Mouse (Mus musculus): ENCODE data around the gene Dnal1. TPM values are rescaled to one million over a fixed set of nuclear protein-coding genes. Genes with fewer than 3 reads are reported as not detected.

Dnal1 gene
- total and polyA plus RNA-seq, 3 experiments, result 0.14 to 1.1 (median 0.49) TPM

- Histone ChIP-seq H3K9me3 (replicated peaks) (no peaks in the 10 kb centered on the region), H3K36me3 (replicated peaks) (peaks cover 85% of the 10 kb centered on the region), H3K4me3 (ENCODE audit: low read depth, low read length) (peak overlapping the region; percentile 70), H3K4me1 (ENCODE audit: insufficient read depth, low read depth, low read length) (peaks cover 97% of the 10 kb centered on the region), H3K27me3 (ENCODE audit: insufficient read depth, low read length) (no peaks in the 10 kb centered on the region)
- TF ChIP-seq GATA2 (IDR thresholded peaks at IDR 0.05; ENCODE audit: borderline replicate concordance, low read depth, low read length), result no peak
- TF ChIP-seq CTCF (IDR thresholded peaks at IDR 0.05; ENCODE audit: low read depth, low read length), result no peak
- TF ChIP-seq GATA1 (IDR thresholded peaks at IDR 0.05; ENCODE audit: borderline replicate concordance, low read length), result no peak
- TF ChIP-seq POLR2AphosphoS5 (IDR thresholded peaks at IDR 0.05; ENCODE audit: insufficient replicate concordance, low read depth, low read length), result no peak
- TF ChIP-seq TAL1 (conservative IDR thresholded peaks at IDR 0.05; ENCODE audit: low read depth, low read length), result peak; percentile 74; the same call in 1 of the 2 replicates
- DNase-seq (ENCODE audit: low spot score) (peak; percentile 97), ATAC-seq (ENCODE audit: extremely low read depth, insufficient number of reproducible peaks, low FRiP score, poor library complexity, severe bottlenecking) (peak; percentile 72)
Observed at GRCm38 (mm10) chr12:84175659-84176061, 61.5 kb downstream of the Dnal1 start.

DNA sequence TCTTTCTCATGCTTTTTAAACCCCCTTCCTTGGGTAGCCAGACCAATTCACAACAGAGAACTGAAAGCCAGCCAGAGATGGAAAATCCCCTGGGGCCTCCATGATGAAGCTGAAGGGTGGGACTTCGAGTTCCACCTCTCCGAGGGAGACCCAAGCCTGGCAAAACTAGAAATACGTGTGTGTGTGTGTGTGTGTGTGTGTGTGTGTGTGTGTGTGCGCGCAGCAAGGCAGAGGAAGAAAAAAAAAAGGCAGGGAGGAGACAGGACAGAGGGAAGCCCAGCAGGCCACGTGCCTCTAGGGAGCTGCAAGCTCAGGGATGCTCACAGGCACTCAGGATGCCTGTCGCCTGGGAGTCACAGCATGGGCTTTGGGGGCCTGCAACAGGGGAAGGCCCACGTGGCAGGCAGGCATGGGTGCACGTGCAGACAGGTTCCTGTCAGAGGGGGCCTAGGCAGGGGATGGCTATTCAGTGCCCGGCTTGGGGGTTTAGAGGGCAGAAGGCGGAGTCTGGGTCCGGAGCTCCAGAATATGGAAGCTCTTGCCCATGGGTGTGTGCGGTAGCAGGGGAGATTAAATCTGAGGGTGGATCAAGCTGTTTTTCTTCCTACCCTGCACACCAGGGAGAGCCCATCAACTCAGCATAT, 62.1 kb downstream of the Dnal1 start:
- Histone ChIP-seq H3K27me3 (ENCODE audit: insufficient read depth, low read length) (no peaks in the 10 kb centered on the region), H3K4me1 (ENCODE audit: insufficient read depth, low read depth, low read length) (peaks cover 98% of the 10 kb centered on the region), H3K4me3 (ENCODE audit: low read depth, low read length) (peak overlapping the region; percentile 70), H3K9me3 (replicated peaks) (no peaks in the 10 kb centered on the region), H3K36me3 (replicated peaks) (peaks cover 85% of the 10 kb centered on the region)
- TF ChIP-seq TAL1 (conservative IDR thresholded peaks at IDR 0.05; ENCODE audit: low read depth, low read length), result no peak
- TF ChIP-seq GATA2 (IDR thresholded peaks at IDR 0.05; ENCODE audit: borderline replicate concordance, low read depth, low read length), result no peak
- TF ChIP-seq CTCF (IDR thresholded peaks at IDR 0.05; ENCODE audit: low read depth, low read length), result no peak
- no peak for TF ChIP-seq POLR2AphosphoS5 (IDR thresholded peaks at IDR 0.05; ENCODE audit: insufficient replicate concordance, low read depth, low read length)
- TF ChIP-seq GATA1 (IDR thresholded peaks at IDR 0.05; ENCODE audit: borderline replicate concordance, low read length), result no peak
- ATAC-seq (ENCODE audit: extremely low read depth, insufficient number of reproducible peaks, low FRiP score, poor library complexity, severe bottlenecking) (no peak; the same call in 1 of the 2 replicates), DNase-seq (ENCODE audit: low spot score) (no peak)

DNA sequence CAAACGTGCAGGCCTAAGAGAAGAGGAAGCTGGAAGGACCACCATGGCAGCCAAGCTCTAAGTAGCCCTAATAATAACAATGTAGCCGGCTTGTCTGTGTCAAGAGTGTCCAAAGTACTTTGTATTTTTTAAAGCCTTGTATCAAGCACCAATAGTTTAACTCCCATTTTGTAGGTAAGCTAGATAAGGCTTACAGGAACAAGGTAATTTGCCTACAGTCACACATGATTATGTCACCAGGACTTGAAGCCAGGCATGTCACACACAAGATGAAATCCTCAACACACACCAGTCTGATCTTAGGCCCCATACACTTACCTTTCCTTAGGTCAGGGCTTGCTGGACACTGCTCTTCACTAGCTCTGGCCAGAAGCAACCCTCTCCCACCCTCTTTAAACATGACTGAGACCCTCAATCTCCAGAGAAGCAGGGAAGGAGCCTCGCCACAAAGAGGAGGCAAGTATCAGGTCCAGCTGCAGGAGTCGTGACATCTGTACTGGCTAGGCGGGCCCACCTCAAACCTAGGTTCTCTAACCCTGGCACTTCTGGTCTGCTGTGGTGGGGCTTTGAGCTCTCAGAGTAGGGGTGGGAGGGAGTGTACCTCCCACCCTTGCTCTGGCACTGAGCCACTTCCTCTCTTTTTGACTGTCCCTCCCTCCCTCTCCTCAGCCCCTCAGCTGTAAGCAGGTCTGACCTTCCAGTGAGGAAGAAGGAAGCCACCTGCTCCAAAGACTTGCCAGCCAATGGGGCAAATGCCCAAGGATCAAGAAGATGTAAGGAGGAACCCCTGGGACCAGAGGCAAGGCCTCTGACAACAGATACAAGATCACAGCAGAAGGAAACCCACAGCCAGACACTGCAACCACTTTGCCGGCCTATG, 63.0 kb downstream of the Dnal1 start:
- Histone ChIP-seq H3K27me3 (ENCODE audit: insufficient read depth, low read length) (no peaks in the 10 kb centered on the region), H3K9me3 (replicated peaks) (no peaks in the 10 kb centered on the region), H3K4me1 (ENCODE audit: insufficient read depth, low read depth, low read length) (peaks cover 99% of the 10 kb centered on the region), H3K36me3 (replicated peaks) (peaks cover 85% of the 10 kb centered on the region), H3K4me3 (ENCODE audit: low read depth, low read length) (peak overlapping the region; percentile 70; the same call in 1 of the 2 replicates)
- TF ChIP-seq POLR2AphosphoS5 (IDR thresholded peaks at IDR 0.05; ENCODE audit: insufficient replicate concordance, low read depth, low read length) (no peak), CTCF (IDR thresholded peaks at IDR 0.05; ENCODE audit: low read depth, low read length) (no peak), GATA2 (IDR thresholded peaks at IDR 0.05; ENCODE audit: borderline replicate concordance, low read depth, low read length) (no peak), TAL1 (conservative IDR thresholded peaks at IDR 0.05; ENCODE audit: low read depth, low read length) (no peak), GATA1 (IDR thresholded peaks at IDR 0.05; ENCODE audit: borderline replicate concordance, low read length) (no peak)
- peak; percentile 76 for DNase-seq (ENCODE audit: low spot score)
- no peak for ATAC-seq (ENCODE audit: extremely low read depth, insufficient number of reproducible peaks, low FRiP score, poor library complexity, severe bottlenecking)

GRCm38 (mm10) chr12:84178052-84178451, 63.9 kb downstream of the Dnal1 start:
- no peaks in the 10 kb centered on the region for H3K27me3 ChIP-seq (ENCODE audit: insufficient read depth, low read length)
- peaks cover 99% of the 10 kb centered on the region for H3K4me1 ChIP-seq (ENCODE audit: insufficient read depth, low read depth, low read length)
- ATAC-seq (ENCODE audit: extremely low read depth, insufficient number of reproducible peaks, low FRiP score, poor library complexity, severe bottlenecking) (no peak), DNase-seq (ENCODE audit: low spot score) (no peak)
- no peaks in the 10 kb centered on the region for H3K9me3 ChIP-seq (replicated peaks)
- peaks cover 83% of the 10 kb centered on the region for H3K36me3 ChIP-seq (replicated peaks)
- H3K4me3 ChIP-seq (ENCODE audit: low read depth, low read length), result peak overlapping the region; percentile 31; the same call in 1 of the 2 replicates
- TF ChIP-seq TAL1 (conservative IDR thresholded peaks at IDR 0.05; ENCODE audit: low read depth, low read length) (no peak), GATA1 (IDR thresholded peaks at IDR 0.05; ENCODE audit: borderline replicate concordance, low read length) (no peak), POLR2AphosphoS5 (IDR thresholded peaks at IDR 0.05; ENCODE audit: insufficient replicate concordance, low read depth, low read length) (no peak), GATA2 (IDR thresholded peaks at IDR 0.05; ENCODE audit: borderline replicate concordance, low read depth, low read length) (no peak), CTCF (IDR thresholded peaks at IDR 0.05; ENCODE audit: low read depth, low read length) (no peak)

GRCm38 (mm10) chr12:84178652-84179445, 64.7 kb downstream of the Dnal1 start:
- Histone ChIP-seq H3K4me3 (ENCODE audit: low read depth, low read length) (peak overlapping the region; percentile 44; the same call in 1 of the 2 replicates), H3K36me3 (replicated peaks) (peaks cover 79% of the 10 kb centered on the region), H3K9me3 (replicated peaks) (no peaks in the 10 kb centered on the region), H3K4me1 (ENCODE audit: insufficient read depth, low read depth, low read length) (peaks cover 95% of the 10 kb centered on the region), H3K27me3 (ENCODE audit: insufficient read depth, low read length) (no peaks in the 10 kb centered on the region)
- DNase-seq (ENCODE audit: low spot score) (no peak), ATAC-seq (ENCODE audit: extremely low read depth, insufficient number of reproducible peaks, low FRiP score, poor library complexity, severe bottlenecking) (no peak)
- no peak for TF ChIP-seq POLR2AphosphoS5 (IDR thresholded peaks at IDR 0.05; ENCODE audit: insufficient replicate concordance, low read depth, low read length)

Measured in G1E (cell line).